Mouse (Mus musculus) subcutaneous adipose tissue, adult 2 months (tissue): ENCODE results near the gene Vapb. TPM values are rescaled to one million over a fixed set of nuclear protein-coding genes. Genes with fewer than 3 reads are reported as not detected.

ENCODE experiments used
- polyA plus RNA-seq: library from polyadenylated mRNA; depleted of rRNA; stranded (reverse); fragments of >200 nt; gene quantifications from 2 replicates; pipeline ENCODE4 v1.2.3, GENCODE M21; 2012; ENCODE audit warnings: low replicate concordance; rRNA removed

Vapb gene
- polyA plus RNA-seq, result 19.0 and 25.5 TPM in 2 replicates

GRCm38 (mm10) chr2:173737222-173737989, at the start of gene Vapb:
TSS of gene Vapb (plus strand) at chr2:173737511.

GRCm38 (mm10) chr2:173719115-173719514, 18.2 kb upstream of the Vapb start, which contains the start of gene 1700010B08Rik:
TSS of gene 1700010B08Rik (plus strand) at chr2:173719415.

Other genes with a start within 250 kb of the Vapb start
- not detected in 2 replicates for gene 1700021F07Rik, start 214.9 kb upstream of the Vapb start, polyA plus RNA-seq
- not detected in 2 replicates for gene Ankrd60, start 159.1 kb upstream of the Vapb start, polyA plus RNA-seq
- 11.3 and 20.3 TPM in 2 replicates for gene Rab22a, start 77.8 kb upstream of the Vapb start, polyA plus RNA-seq
- not detected in 2 replicates for gene 1700010B08Rik, start 18.1 kb upstream of the Vapb start, polyA plus RNA-seq